Mouse (Mus musculus) spleen, adult 2 months (tissue): ENCODE results near the gene Gpatch2. TPM values are rescaled to one million over a fixed set of nuclear protein-coding genes. Genes with fewer than 3 reads are reported as not detected.

Experiments
- DNase-seq, 2 experiments: peaks; one replicate each; pipeline versions ENCODE4 v3.0.0 to v3.0.0-alpha.2; 2012 to 2021; ENCODE audit warnings: low spot score in 2 of 2, low read depth in 1 of 2
- H3K27ac ChIP-seq: fragments of 200-500 bp; 2 replicates; pipeline ENCODE4 v1.5.1; 2012; ENCODE audit warnings: low read length, inconsistent platforms; ENCODE audit not compliant: insufficient read depth
- H3K27me3 ChIP-seq: fragments of 200-500 bp; 2 replicates; pipeline ENCODE4 v1.6.1; 2012; ENCODE audit warnings: mild to moderate bottlenecking, moderate library complexity, low read length, inconsistent platforms; ENCODE audit not compliant: control insufficient read depth, insufficient read depth
- H3K36me3 ChIP-seq: fragments of 200-500 bp; 2 replicates; pipeline ENCODE4 v1.6.1; 2012; ENCODE audit warnings: mild to moderate bottlenecking, low read length, inconsistent platforms; ENCODE audit not compliant: control insufficient read depth, insufficient read depth
- H3K4me1 ChIP-seq: fragments of 200-500 bp; 2 replicates; pipeline ENCODE4 v1.6.1; 2011; ENCODE audit warnings: inconsistent platforms; ENCODE audit not compliant: control insufficient read depth, insufficient read depth, insufficient read length
- H3K4me3 ChIP-seq: fragments of 200-500 bp; 2 replicates; pipeline ENCODE4 v1.5.1; 2011; ENCODE audit warnings: mild to moderate bottlenecking, inconsistent platforms; ENCODE audit not compliant: insufficient read depth, insufficient read length; ENCODE audit errors: extremely low read depth
- CTCF ChIP-seq: fragments of 200-500 bp; IDR thresholded peaks from 2 replicates; pipeline ENCODE4 v1.5.1; 2011; ENCODE audit warnings: mild to moderate bottlenecking, inconsistent platforms; ENCODE audit not compliant: insufficient read depth, insufficient read length, insufficient replicate concordance; ENCODE audit errors: extremely low read depth
- POLR2A ChIP-seq: fragments of 200-500 bp; IDR thresholded peaks from 2 replicates; pipeline ENCODE4 v1.6.1; 2011; ENCODE audit warnings: low read depth, low read length, inconsistent platforms
- WGBS: fragments of 180-500 bp; shearing (Covaris S2); methylation state at CpG from one replicate; pipeline ENCODE4 v1.1.7; 2018; 5-methylcytosine and 5-hydroxymethylcytosine counted together
- polyA plus RNA-seq: library from polyadenylated mRNA; depleted of rRNA; stranded (reverse); fragments of >200 nt; gene quantifications from 2 replicates; pipeline ENCODE4 v1.2.3, GENCODE M21; 2012; rRNA removed

Gpatch2 gene
- polyA plus RNA-seq, 1 experiment: 5.4 TPM

DNA sequence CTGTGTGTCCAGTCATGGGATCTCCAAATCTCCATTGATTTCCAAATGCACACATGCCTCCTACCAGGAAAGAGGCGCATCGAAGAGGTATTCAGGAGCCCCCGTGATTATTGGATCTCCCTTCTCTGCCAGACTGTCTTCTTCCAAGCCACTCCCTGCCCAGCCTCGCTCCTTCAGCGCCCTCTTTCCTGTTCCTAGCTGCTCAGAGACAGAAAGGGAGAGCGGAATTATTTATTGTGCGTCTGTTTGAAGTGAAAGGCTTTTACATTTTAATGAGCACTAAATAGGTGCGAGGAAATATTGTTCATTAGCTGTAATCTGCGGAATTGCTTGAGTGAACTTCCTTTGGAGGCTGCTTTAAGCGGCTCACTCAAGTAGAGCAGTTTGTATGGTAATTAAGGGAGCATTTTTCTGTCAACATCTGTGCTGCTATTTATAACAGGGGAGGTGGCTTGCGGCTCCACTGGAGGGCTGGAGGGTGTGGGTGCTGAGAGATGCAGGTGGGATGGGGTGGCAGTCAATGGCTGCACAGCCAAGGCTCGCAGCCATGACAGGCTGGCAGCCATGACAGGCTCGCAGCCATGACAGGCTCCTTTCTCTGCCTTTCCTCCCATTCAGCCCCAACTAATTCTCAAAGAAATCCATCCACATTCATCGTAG, 162.7 kb downstream of the Gpatch2 start:
- peak; percentile 41 to 45 for DNase-seq
- Histone ChIP-seq H3K4me1 (peaks cover 10% of the 10 kb centered on the region; the same call in 1 of the 2 replicates), H3K27me3 (no peaks in the 10 kb centered on the region), H3K27ac (peak overlapping the region; percentile 95), H3K4me3 (no peak overlapping the region), H3K36me3 (no peaks in the 10 kb centered on the region)
- 58% methylated on average over 14 of the region's 14 CpGs for WGBS
- TF ChIP-seq POLR2A (no peak), CTCF (no peak)

- WGBS: 72% methylated on average over 4 of the region's 4 CpGs
- no peak for DNase-seq
Observed at GRCm38 (mm10) chr1:187389476-187389875, 174.2 kb downstream of the Gpatch2 start.

DNA sequence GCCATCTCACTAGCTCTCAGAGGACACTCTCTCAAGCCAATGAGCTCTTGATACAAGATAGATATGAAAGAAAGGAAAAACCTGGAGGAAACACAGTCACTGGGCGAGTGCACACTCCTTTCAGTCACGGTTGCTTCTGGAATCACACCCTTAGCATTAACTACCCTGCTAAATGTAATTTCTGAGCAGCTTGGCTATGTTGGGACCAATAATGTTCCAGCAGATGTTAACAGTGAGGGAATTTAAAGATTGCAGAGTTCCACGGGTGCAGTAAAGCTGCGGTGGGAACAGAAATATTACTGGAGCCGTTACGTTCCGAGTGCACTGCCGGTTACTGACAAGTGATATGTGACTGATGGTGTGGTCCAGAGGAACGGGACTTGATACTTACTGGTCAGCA, 185.5 kb downstream of the Gpatch2 start:
- WGBS: 93% methylated on average over 9 of the region's 9 CpGs
- Histone ChIP-seq H3K27ac (no peak overlapping the region), H3K27me3 (no peaks in the 10 kb centered on the region), H3K36me3 (no peaks in the 10 kb centered on the region), H3K4me1 (no peaks in the 10 kb centered on the region), H3K4me3 (no peak overlapping the region)
- no peak for DNase-seq
- no peak for TF ChIP-seq CTCF
- no peak for TF ChIP-seq POLR2A

More at GRCm38 (mm10) chr1:187389476-187389875, 174.2 kb downstream of the Gpatch2 start:
- no peaks in the 10 kb centered on the region for H3K36me3 ChIP-seq
- TF ChIP-seq CTCF (no peak), POLR2A (no peak)
- no peaks in the 10 kb centered on the region for H3K4me1 ChIP-seq
- H3K27me3 ChIP-seq: no peaks in the 10 kb centered on the region
- H3K27ac ChIP-seq: no peak overlapping the region
- no peak overlapping the region for H3K4me3 ChIP-seq

Other genes with a start within 250 kb of the Gpatch2 start
- gene D1Pas1, start 248.1 kb upstream of the Gpatch2 start, polyA plus RNA-seq: not detected in 2 replicates
- gene Spata17, start within 50 bp of the Gpatch2 start, polyA plus RNA-seq: not detected in 2 replicates